Mouse (Mus musculus) liver, embryonic 11.5 days (tissue): Measurements from ENCODE around the gene Olfr351. TPM values are rescaled to one million over a fixed set of nuclear protein-coding genes. Genes with fewer than 3 reads are reported as not detected.

Source experiments
- ATAC-seq: fragments of 200-750 bp; cut with Nextera tagmentation; replicated peaks from 2 replicates; pipeline ENCODE4 v1.8.0; 2017; ENCODE audit warnings: moderate number of reproducible peaks, mild to moderate bottlenecking, moderate TSS enrichment, moderate library complexity; ENCODE audit not compliant: low FRiP score
- DNase-seq: peaks from one replicate; pipeline ENCODE4 v3.0.0-alpha.2; 2017; ENCODE audit warnings: low spot score
- H3K27ac ChIP-seq: fragments of 300-500 bp; sonication (generic); 2 replicates; pipeline ENCODE4 v1.5.1; 2014; ENCODE audit warnings: mild to moderate bottlenecking, low read depth, low read length, control low read depth
- H3K27me3 ChIP-seq: fragments of 300-500 bp; sonication (generic); replicated peaks from 2 replicates; pipeline ENCODE4 v1.6.1; 2014; ENCODE audit warnings: low read length, mixed read lengths; ENCODE audit not compliant: control insufficient read depth, insufficient read depth
- H3K36me3 ChIP-seq: fragments of 300-500 bp; sonication (generic); 2 replicates; pipeline ENCODE4 v1.6.1; 2014; ENCODE audit warnings: mild to moderate bottlenecking, low read length, moderate library complexity, mixed read lengths; ENCODE audit not compliant: control insufficient read depth, insufficient read depth
- H3K4me1 ChIP-seq: fragments of 300-500 bp; sonication (generic); replicated peaks from 2 replicates; pipeline ENCODE4 v1.6.1; 2014; ENCODE audit warnings: low read length, mixed read lengths; ENCODE audit not compliant: control insufficient read depth, insufficient read depth
- H3K4me2 ChIP-seq: fragments of 300-500 bp; sonication (generic); 2 replicates; pipeline ENCODE4 v1.6.1; 2014; ENCODE audit warnings: mild to moderate bottlenecking, control low read depth, moderate library complexity
- H3K4me3 ChIP-seq: fragments of 300-500 bp; sonication (generic); 2 replicates; pipeline ENCODE4 v1.5.1; 2014; ENCODE audit warnings: low read depth, low read length, control low read depth
- H3K9ac ChIP-seq: fragments of 300-500 bp; sonication (generic); 2 replicates; pipeline ENCODE4 v1.6.1; 2014; ENCODE audit warnings: low read depth, low read length, control low read depth
- H3K9me3 ChIP-seq: fragments of 300-500 bp; sonication (generic); 2 replicates; pipeline ENCODE4 v1.6.1; 2016; ENCODE audit warnings: low read length, inconsistent platforms, mixed read lengths; ENCODE audit not compliant: control insufficient read depth
- WGBS: fragments of 180-500 bp; shearing (Covaris S2); extraction: QIAGEN DNeasy Blood & Tissue Kit; methylation state at CpG from one replicate; pipeline ENCODE4 v1.1.7; 2014; 5-methylcytosine and 5-hydroxymethylcytosine counted together
- polyA plus RNA-seq: library from polyadenylated mRNA; unstranded; fragments of >200 nt; fragmentation: Nextera tagmentation; extraction: Ambion mirVana; gene quantifications from 2 replicates; pipeline ENCODE4 v1.2.1, GENCODE M21; 2014

Gene Olfr351
- polyA plus RNA-seq, result not detected in 2 replicates

- WGBS, result 65% methylated on average over 1 of the region's 1 CpGs
- Histone ChIP-seq H3K36me3 (no peaks in the 10 kb centered on the region), H3K4me2 (no peak within 1 kb of the TSS), H3K27ac (no peak within 1 kb of the TSS), H3K9ac (no peak within 1 kb of the TSS), H3K4me3 (no peak within 1 kb of the TSS), H3K9me3 (0 out of 2 replicates have a peak, but pooled peaks cover 6% of the 10 kb centered on the region), H3K4me1 (no peaks in the 10 kb centered on the region), H3K27me3 (no peaks in the 10 kb centered on the region)
- no peak for ATAC-seq
- DNase-seq, result no peak
These were observed at the start of gene Olfr351 for GRCm38 (mm10) chr2:36862560-36862959. TSS of gene Olfr351 (minus strand) at chr2:36862660.

- no peaks in the 10 kb centered on the region for H3K4me1 ChIP-seq
- H3K4me3 ChIP-seq, result no peak within 1 kb of the TSS
- H3K9ac ChIP-seq, result no peak within 1 kb of the TSS
- H3K36me3 ChIP-seq, result no peaks in the 10 kb centered on the region
- no peak within 1 kb of the TSS for H3K27ac ChIP-seq
- no peaks in the 10 kb centered on the region for H3K27me3 ChIP-seq
- ATAC-seq (no peak), DNase-seq (no peak)
- no peaks in the 10 kb centered on the region for H3K9me3 ChIP-seq
- no peak within 1 kb of the TSS for H3K4me2 ChIP-seq
These were observed 42.9 kb upstream of the Olfr351 start, which contains the start of gene Olfr354 for GRCm38 (mm10) chr2:36905380-36905779. TSS of gene Olfr354 (plus strand) at chr2:36905680.

GRCm38 (mm10) chr2:36897114-36897513, 34.7 kb upstream of the Olfr351 start:
- Histone ChIP-seq H3K9me3 (peaks cover 3% of the 10 kb centered on the region; the same call in 1 of the 2 replicates), H3K27me3 (no peaks in the 10 kb centered on the region), H3K4me3 (no peak overlapping the region), H3K36me3 (no peaks in the 10 kb centered on the region), H3K9ac (no peak overlapping the region), H3K27ac (no peak overlapping the region), H3K4me1 (no peaks in the 10 kb centered on the region), H3K4me2 (no peak overlapping the region)
- DNase-seq (no peak), ATAC-seq (no peak)

GRCm38 (mm10) chr2:36892836-36893235, 30.4 kb upstream of the Olfr351 start, which contains the start of gene Olfr353:
TSS of gene Olfr353 (minus strand) at chr2:36892936.
- Histone ChIP-seq H3K36me3 (no peaks in the 10 kb centered on the region), H3K4me2 (no peak within 1 kb of the TSS), H3K9me3 (peaks cover 3% of the 10 kb centered on the region; the same call in 1 of the 2 replicates), H3K4me3 (no peak within 1 kb of the TSS), H3K4me1 (no peaks in the 10 kb centered on the region), H3K27me3 (no peaks in the 10 kb centered on the region), H3K27ac (no peak within 1 kb of the TSS), H3K9ac (no peak within 1 kb of the TSS)
- ATAC-seq (no peak), DNase-seq (no peak)

- H3K36me3 ChIP-seq, result no peaks in the 10 kb centered on the region
- H3K9ac ChIP-seq, result no peak within 1 kb of the TSS
- no peak for DNase-seq
- no peaks in the 10 kb centered on the region for H3K4me1 ChIP-seq
- H3K27ac ChIP-seq, result no peak within 1 kb of the TSS
- H3K27me3 ChIP-seq, result no peaks in the 10 kb centered on the region
- H3K4me2 ChIP-seq, result no peak within 1 kb of the TSS
- H3K9me3 ChIP-seq, result 0 out of 2 replicates have a peak, but pooled peaks cover 9% of the 10 kb centered on the region
- no peak for ATAC-seq
- H3K4me3 ChIP-seq, result no peak within 1 kb of the TSS
- 74% methylated on average over 1 of the region's 1 CpGs for WGBS
These were observed 5.7 kb upstream of the Olfr351 start, which contains the start of gene Olfr352 for GRCm38 (mm10) chr2:36868160-36868559. TSS of gene Olfr352 (plus strand) at chr2:36868460.

GRCm38 (mm10) chr2:36846010-36846409, 16.4 kb downstream of the Olfr351 start, which contains the start of gene Olfr350:
TSS of gene Olfr350 (plus strand) at chr2:36846310.
- no peak for DNase-seq
- H3K4me3 ChIP-seq, result no peak within 1 kb of the TSS
- no peak within 1 kb of the TSS for H3K9ac ChIP-seq
- no peaks in the 10 kb centered on the region for H3K4me1 ChIP-seq
- no peak within 1 kb of the TSS for H3K27ac ChIP-seq
- ATAC-seq, result no peak
- no peaks in the 10 kb centered on the region for H3K27me3 ChIP-seq
- WGBS, result 76% methylated on average over 1 of the region's 1 CpGs
- peaks cover 5% of the 10 kb centered on the region; the same call in 1 of the 2 replicates for H3K9me3 ChIP-seq
- H3K36me3 ChIP-seq, result no peaks in the 10 kb centered on the region
- no peak within 1 kb of the TSS for H3K4me2 ChIP-seq

GRCm38 (mm10) chr2:36816932-36817331, 45.5 kb downstream of the Olfr351 start, which contains the start of gene Olfr3:
TSS of gene Olfr3 (minus strand) at chr2:36817032.
- ATAC-seq, result no peak
- no peaks in the 10 kb centered on the region for H3K27me3 ChIP-seq
- no peaks in the 10 kb centered on the region for H3K4me1 ChIP-seq
- H3K9ac ChIP-seq, result no peak within 1 kb of the TSS
- no peak within 1 kb of the TSS for H3K4me3 ChIP-seq
- H3K4me2 ChIP-seq, result no peak within 1 kb of the TSS
- H3K36me3 ChIP-seq, result no peaks in the 10 kb centered on the region
- WGBS, result 42% methylated on average over 1 of the region's 1 CpGs
- no peak within 1 kb of the TSS for H3K27ac ChIP-seq
- peaks cover 2% of the 10 kb centered on the region; the same call in 1 of the 2 replicates for H3K9me3 ChIP-seq
- DNase-seq, result no peak

Other genes with a start within 250 kb of the Olfr351 start
- not detected in 2 replicates for gene Olfr345, start 222.6 kb downstream of the Olfr351 start, polyA plus RNA-seq
- gene Olfr346, start 176.9 kb downstream of the Olfr351 start, polyA plus RNA-seq, result not detected in 2 replicates
- not detected in 2 replicates for gene Olfr347, start 130.8 kb downstream of the Olfr351 start, polyA plus RNA-seq
- not detected in 2 replicates for gene Olfr348, start 78.4 kb downstream of the Olfr351 start, polyA plus RNA-seq
- gene Olfr50, start 72.1 kb downstream of the Olfr351 start, polyA plus RNA-seq, result not detected in 2 replicates
- not detected in 2 replicates for gene Olfr3, start 45.6 kb downstream of the Olfr351 start, polyA plus RNA-seq
- not detected in 2 replicates for gene Olfr350, start 16.4 kb downstream of the Olfr351 start, polyA plus RNA-seq
- not detected in 2 replicates for gene Olfr352, start 5.8 kb upstream of the Olfr351 start, polyA plus RNA-seq
- gene Olfr353, start 30.3 kb upstream of the Olfr351 start, polyA plus RNA-seq, result not detected in 2 replicates
- gene Olfr354, start 43.0 kb upstream of the Olfr351 start, polyA plus RNA-seq, result not detected in 2 replicates
- gene Olfr355, start 66.2 kb upstream of the Olfr351 start, polyA plus RNA-seq, result not detected in 2 replicates
- not detected in 2 replicates for gene Olfr356, start 74.5 kb upstream of the Olfr351 start, polyA plus RNA-seq
- gene Olfr357, start 131.2 kb upstream of the Olfr351 start, polyA plus RNA-seq, result not detected in 2 replicates
- not detected in 2 replicates for gene Olfr358, start 146.7 kb upstream of the Olfr351 start, polyA plus RNA-seq
- not detected in 2 replicates for gene Olfr360, start 203.1 kb upstream of the Olfr351 start, polyA plus RNA-seq
- gene Olfr361, start 226.6 kb upstream of the Olfr351 start, polyA plus RNA-seq, result not detected in 2 replicates